Mouse (Mus musculus) hematopoietic multipotent progenitor cell, adult 10-12 weeks (in vitro differentiated cells): ENCODE data around the gene Nt5c3. TPM values are rescaled to one million over a fixed set of nuclear protein-coding genes. Genes with fewer than 3 reads are reported as not detected.

Experiments
- polyA plus RNA-seq: library from polyadenylated mRNA; stranded (reverse); fragments of >175 nt; gene quantifications from 2 replicates; pipeline ENCODE4 v1.2.3, GENCODE M21; 2012; ENCODE audit warnings: low replicate concordance

Gene Nt5c3
- 27.5 and 28.9 TPM in 2 replicates for polyA plus RNA-seq

GRCm38 (mm10) chr6:56923726-56924707 is at the start of gene Nt5c3, which contains the start of gene Vmn1r4:
TSS of gene Nt5c3 (minus strand) at chr6:56923932.
TSS of gene Vmn1r4 (plus strand) at chr6:56924015.

GRCm38 (mm10) chr6:56969973-56970372 is 46.2 kb upstream of the Nt5c3 start, which contains the start of gene Vmn1r5:
TSS of gene Vmn1r5 (plus strand) at chr6:56970273.

Other genes starting within 250 kb of the Nt5c3 start
- 2.0 TPM in 1 of 2 replicates, not detected in the other for gene Lsm5, start 219.2 kb downstream of the Nt5c3 start, polyA plus RNA-seq
- 10.8 and 21.9 TPM in 2 replicates for gene Avl9, start 209.0 kb downstream of the Nt5c3 start, polyA plus RNA-seq
- gene Kbtbd2, start 126.1 kb downstream of the Nt5c3 start, polyA plus RNA-seq, result 6.4 and 7.2 TPM in 2 replicates
- gene Fkbp9, start 91.9 kb downstream of the Nt5c3 start, polyA plus RNA-seq, result 0.41 and 0.58 TPM in 2 replicates
- not detected in 2 replicates for gene Vmn1r4, start 83 bp upstream of the Nt5c3 start, polyA plus RNA-seq
- gene Vmn1r5, start 46.3 kb upstream of the Nt5c3 start, polyA plus RNA-seq, result not detected in 2 replicates
- gene Vmn1r6, start 73.3 kb upstream of the Nt5c3 start, polyA plus RNA-seq, result not detected in 2 replicates
- gene Vmn1r7, start 101.4 kb upstream of the Nt5c3 start, polyA plus RNA-seq, result not detected in 2 replicates
- not detected in 2 replicates for gene Vmn1r8, start 108.4 kb upstream of the Nt5c3 start, polyA plus RNA-seq
- not detected in 2 replicates for gene Vmn1r9, start 142.9 kb upstream of the Nt5c3 start, polyA plus RNA-seq
- gene Vmn1r10, start 185.5 kb upstream of the Nt5c3 start, polyA plus RNA-seq, result not detected in 2 replicates
- gene Vmn1r11, start 209.5 kb upstream of the Nt5c3 start, polyA plus RNA-seq, result not detected in 2 replicates
- gene Vmn1r12, start 233.0 kb upstream of the Nt5c3 start, polyA plus RNA-seq, result not detected in 2 replicates